In genomic region chr5:140568321-140568970, GRCm38 (mm10) we compare ENCODE assay signal across 9 mouse cellular contexts. TPM values are rescaled to one million over a fixed set of nuclear protein-coding genes. Genes with fewer than 3 reads are reported as not detected.
A peak's percentile ranks its signal among the peaks of the same experiment; 100 is the strongest.
DNase-seq lines count a peak whose midpoint lies in the region; ATAC-seq and TF ChIP-seq lines count a peak whose summit lies in the region.
"Had no signal": no experiment of that assay in that cellular context is flagged by ENCODE, and none has a peak within 500 bp of the region (broad histone marks: within the 10 kb centered on the region; RNA-seq: fewer than 3 reads in every experiment).

No protein-coding gene starts in this region.

- H3K9me3 ChIP-seq in G1E (replicated peaks): no peaks in the 10 kb centered on the region
- no peaks in the 10 kb centered on the region for H3K9me3 ChIP-seq in heart, embryonic 15.5 days (replicated peaks)

- 0 out of 2 replicates have a peak overlapping the region, but pooled peaks have one; percentile 29 for H3K9ac ChIP-seq in heart, embryonic 15.5 days

- H3K27me3 ChIP-seq in G1E (ENCODE audit: insufficient read depth, low read length): peaks cover 44% of the 10 kb centered on the region
- no peaks in the 10 kb centered on the region for H3K27me3 ChIP-seq in heart, embryonic 15.5 days

- TF ChIP-seq POLR2A in brain, embryonic 14.5 days (IDR thresholded peaks at IDR 0.05; ENCODE audit: borderline replicate concordance, extremely low read depth, insufficient read depth, insufficient read length, poor library complexity, severe bottlenecking): no peak
- no peak for TF ChIP-seq POLR2A in lung, adult 2 months (IDR thresholded peaks at IDR 0.05; ENCODE audit: borderline replicate concordance, extremely low read depth, low read depth, low read length)

- peak; percentile 88 for TF ChIP-seq CTCF in G1E (IDR thresholded peaks at IDR 0.05; ENCODE audit: low read depth, low read length)
- TF ChIP-seq CTCF in brain, embryonic 14.5 days (IDR thresholded peaks at IDR 0.05; ENCODE audit: borderline replicate concordance, extremely low read depth, insufficient read depth, insufficient read length): peak; percentile 89
- TF ChIP-seq CTCF in lung, adult 2 months (IDR thresholded peaks at IDR 0.05; ENCODE audit: insufficient read depth, low read length): peak; percentile 80

- no peak for DNase-seq in G1E (ENCODE audit: low spot score)
- peak; percentile 64 for DNase-seq in brain, embryonic 14.5 days (ENCODE audit: low read depth)
- DNase-seq in fat pad, adult 2 months (ENCODE audit: extremely low read depth, low read depth, low spot score): peak; percentile 34
- DNase-seq in kidney, postnatal 14 days: peak; percentile 64
- DNase-seq in lung, adult 2 months: peak; percentile 73
- peak; percentile 29 for DNase-seq in ovary, postnatal 10 days (ENCODE audit: low spot score)
- peak; percentile 55 to 64 for DNase-seq in thymus, postnatal 36 days

- WGBS in heart, embryonic 15.5 days: 36% methylated on average over 10 of the region's 10 CpGs
- WGBS in lung, adult 2 months: 31% methylated on average over 10 of the region's 10 CpGs

- H3K36me3 ChIP-seq in G1E (replicated peaks): no peaks in the 10 kb centered on the region
- H3K36me3 ChIP-seq in heart, embryonic 15.5 days: no peaks in the 10 kb centered on the region

- H3K4me1 ChIP-seq in G1E (ENCODE audit: insufficient read depth, low read depth, low read length): peaks cover 6% of the 10 kb centered on the region; the same call in 1 of the 2 replicates
- H3K4me1 ChIP-seq in heart, embryonic 15.5 days (replicated peaks): peaks cover 37% of the 10 kb centered on the region
- peaks cover 7% of the 10 kb centered on the region; the same call in 1 of the 2 replicates for H3K4me1 ChIP-seq in lung, adult 2 months (ENCODE audit: control insufficient read depth, insufficient read depth, low read length)

- H3K27ac ChIP-seq in heart, embryonic 15.5 days: peak overlapping the region; percentile 46; the same call in 1 of the 2 replicates
- H3K27ac ChIP-seq: macrophage had no signal

- no peak for ATAC-seq in G1E (ENCODE audit: extremely low read depth, insufficient number of reproducible peaks, low FRiP score, poor library complexity, severe bottlenecking)
- no peak for ATAC-seq in heart, embryonic 15.5 days (replicated peaks; ENCODE audit: insufficient number of reproducible peaks, insufficient read depth, low FRiP score, low read depth)

- H3K4me2 ChIP-seq in heart, embryonic 15.5 days: peak overlapping the region; percentile 41; the same call in 1 of the 2 replicates

- H3K4me3 ChIP-seq in G1E (ENCODE audit: low read depth, low read length): no peak overlapping the region
- H3K4me3 ChIP-seq in heart, embryonic 15.5 days: no peak overlapping the region
- no peak overlapping the region for H3K4me3 ChIP-seq in lung, adult 2 months (replicated peaks; ENCODE audit: extremely low read depth, low read depth, low read length)

RNA-seq across cellular contexts. Expression of gene Grifin, which starts 3.6 kb away (rescaled TPM):
- total RNA-seq in G1E (2014; fragmentation: Nextera tagmentation) (not detected in 2 replicates), G1E (2017) (not detected in 2 replicates)
- not detected in 2 replicates for polyA plus RNA-seq in G1E (2012)
- polyA plus RNA-seq in brain, embryonic 14.5 days (2012; rRNA removed): 0.26 and 0.32 TPM in 2 replicates
- 1.1 TPM in 1 of 2 replicates, not detected in the other for polyA plus RNA-seq in heart, embryonic 15.5 days (2015; fragmentation: Nextera tagmentation; extraction: Ambion mirVana)
- not detected in 2 replicates for polyA plus RNA-seq in lung, adult 2 months (2012; rRNA removed)
- polyA plus RNA-seq: macrophage had no signal

RNA-seq across cellular contexts. Expression of gene Lfng, which starts 38.7 kb away (rescaled TPM):
- 3.1 and 4.3 TPM in 2 replicates for total RNA-seq in G1E (2014; fragmentation: Nextera tagmentation)
- total RNA-seq in G1E (2017): 11.4 and 15.2 TPM in 2 replicates
- 11.2 and 12.0 TPM in 2 replicates for polyA plus RNA-seq in G1E (2012)
- polyA plus RNA-seq in brain, embryonic 14.5 days (2012; rRNA removed): 55.8 and 73.4 TPM in 2 replicates
- polyA plus RNA-seq in heart, embryonic 15.5 days (2015; fragmentation: Nextera tagmentation; extraction: Ambion mirVana): 5.0 and 7.9 TPM in 2 replicates
- polyA plus RNA-seq in lung, adult 2 months (2012; rRNA removed): 141 and 163 TPM in 2 replicates
